Mouse (Mus musculus) lung, embryonic 16.5 days (tissue): ENCODE measurements around the gene Camkk2. TPM values are rescaled to one million over a fixed set of nuclear protein-coding genes. Genes with fewer than 3 reads are reported as not detected.
A peak's percentile ranks its signal among the peaks of the same experiment; 100 is the strongest.

Experiments used
- ATAC-seq: fragments of 200-750 bp; cut with Nextera tagmentation; 2 replicates; pipeline ENCODE4 v1.8.0; 2017; ENCODE audit warnings: low read depth, mild to moderate bottlenecking, moderate library complexity
- H3K27ac ChIP-seq: fragments of 300-500 bp; sonication (generic); 2 replicates; pipeline ENCODE4 v1.5.1; 2014; ENCODE audit warnings: mild to moderate bottlenecking, control low read depth, low read length
- H3K27me3 ChIP-seq: fragments of 300-500 bp; sonication (generic); 2 replicates; pipeline ENCODE4 v1.6.1; 2014; ENCODE audit warnings: low read depth, low read length, mixed read lengths; ENCODE audit not compliant: control insufficient read depth, insufficient read depth
- H3K36me3 ChIP-seq: fragments of 300-500 bp; sonication (generic); 2 replicates; pipeline ENCODE4 v1.6.1; 2014; ENCODE audit warnings: low read length; ENCODE audit not compliant: control insufficient read depth, insufficient read depth
- H3K4me1 ChIP-seq: fragments of 300-500 bp; sonication (generic); replicated peaks from 2 replicates; pipeline ENCODE4 v1.6.1; 2014; ENCODE audit warnings: low read length, mixed read lengths; ENCODE audit not compliant: control insufficient read depth, insufficient read depth
- H3K4me2 ChIP-seq: fragments of 300-500 bp; sonication (generic); 2 replicates; pipeline ENCODE4 v1.6.1; 2014; ENCODE audit warnings: low read depth, low read length, control low read depth
- H3K4me3 ChIP-seq: fragments of 300-500 bp; sonication (generic); 2 replicates; pipeline ENCODE4 v1.5.1; 2014; ENCODE audit warnings: mild to moderate bottlenecking, low read length, control low read depth
- H3K9ac ChIP-seq: fragments of 300-500 bp; sonication (generic); 2 replicates; pipeline ENCODE4 v1.6.1; 2014; ENCODE audit warnings: low read length, control low read depth
- H3K9me3 ChIP-seq: fragments of 300-500 bp; sonication (generic); 2 replicates; pipeline ENCODE4 v1.6.1; 2016; ENCODE audit warnings: low read length; ENCODE audit not compliant: control insufficient read depth
- WGBS: fragments of 180-500 bp; shearing (Covaris S2); extraction: QIAGEN DNeasy Blood & Tissue Kit; methylation state at CpG from one replicate; pipeline ENCODE4 v1.1.7; 2014; 5-methylcytosine and 5-hydroxymethylcytosine counted together
- polyA plus RNA-seq: library from polyadenylated mRNA; unstranded; fragments of >200 nt; fragmentation: Nextera tagmentation; extraction: Ambion mirVana; gene quantifications from 2 replicates; pipeline ENCODE4 v1.2.1, GENCODE M21; 2015

Camkk2 gene
- polyA plus RNA-seq, 1 experiment from 2014 or later = 33.1 TPM

GRCm38 (mm10) chr5:122731991-122732673 is 47.1 kb downstream of the Camkk2 start:
- Histone ChIP-seq H3K36me3 (peaks cover 2% of the 10 kb centered on the region; the same call in 1 of the 2 replicates), H3K4me1 (peaks cover 15% of the 10 kb centered on the region), H3K9me3 (no peaks in the 10 kb centered on the region), H3K27ac (peak overlapping the region; percentile 79), H3K27me3 (no peaks in the 10 kb centered on the region), H3K4me2 (peak overlapping the region; percentile 37), H3K9ac (peak overlapping the region; percentile 41), H3K4me3 (no peak overlapping the region)
- ATAC-seq = peak; percentile 85
- WGBS = 9% methylated on average over 15 of the region's 15 CpGs

- H3K4me1 ChIP-seq = peaks cover 15% of the 10 kb centered on the region
- H3K4me2 ChIP-seq = peak overlapping the region; percentile 37; the same call in 1 of the 2 replicates
- peak overlapping the region; percentile 79 for H3K27ac ChIP-seq
- no peak for ATAC-seq
- H3K27me3 ChIP-seq = no peaks in the 10 kb centered on the region
- 69% methylated on average over 8 of the region's 8 CpGs for WGBS
- H3K9ac ChIP-seq = no peak overlapping the region
- no peak overlapping the region for H3K4me3 ChIP-seq
- H3K9me3 ChIP-seq = no peaks in the 10 kb centered on the region
- H3K36me3 ChIP-seq = peaks cover 2% of the 10 kb centered on the region; the same call in 1 of the 2 replicates
These were observed 47.9 kb downstream of the Camkk2 start for GRCm38 (mm10) chr5:122731321-122731720.

DNA sequence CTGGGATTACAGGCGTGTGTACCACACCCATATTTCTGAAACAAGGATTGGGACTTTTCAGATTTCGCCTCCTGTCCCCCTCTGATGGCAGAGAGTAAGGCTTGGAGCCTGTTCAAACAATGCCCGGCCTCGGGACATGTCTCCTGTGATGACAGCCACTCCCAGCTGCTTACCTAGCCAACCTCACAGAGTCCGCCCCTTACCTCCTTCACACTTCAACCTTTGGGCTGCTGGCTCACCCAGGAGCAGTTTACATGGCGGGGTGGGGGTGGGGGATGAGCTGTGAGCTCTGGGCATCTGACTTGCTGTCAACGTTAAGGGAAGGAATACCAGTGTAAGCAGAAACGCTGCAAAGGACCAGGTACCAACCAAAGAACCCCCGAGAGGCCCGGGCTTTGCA is 48.4 kb downstream of the Camkk2 start:
- Histone ChIP-seq H3K9ac (no peak overlapping the region), H3K36me3 (peaks cover 2% of the 10 kb centered on the region; the same call in 1 of the 2 replicates), H3K9me3 (no peaks in the 10 kb centered on the region), H3K4me3 (no peak overlapping the region), H3K4me2 (no peak overlapping the region), H3K27me3 (no peaks in the 10 kb centered on the region), H3K27ac (no peak overlapping the region), H3K4me1 (peaks cover 15% of the 10 kb centered on the region)
- WGBS = 70% methylated on average over 10 of the region's 10 CpGs
- ATAC-seq = no peak

- ATAC-seq = no peak
- no peak overlapping the region for H3K9ac ChIP-seq
- 87% methylated on average over 7 of the region's 7 CpGs for WGBS
- no peak overlapping the region for H3K4me3 ChIP-seq
- peaks cover 2% of the 10 kb centered on the region; the same call in 1 of the 2 replicates for H3K36me3 ChIP-seq
- H3K4me1 ChIP-seq = peaks cover 7% of the 10 kb centered on the region
- no peaks in the 10 kb centered on the region for H3K27me3 ChIP-seq
- H3K9me3 ChIP-seq = no peaks in the 10 kb centered on the region
- no peak overlapping the region for H3K4me2 ChIP-seq
- no peak overlapping the region for H3K27ac ChIP-seq
These were observed 52.1 kb downstream of the Camkk2 start for GRCm38 (mm10) chr5:122727096-122727495.

GRCm38 (mm10) chr5:122726595-122726994 is 52.6 kb downstream of the Camkk2 start:
- H3K27ac ChIP-seq = no peak overlapping the region
- no peak overlapping the region for H3K4me3 ChIP-seq
- peak; percentile 11; the same call in 1 of the 2 replicates for ATAC-seq
- WGBS = 51% methylated on average over 5 of the region's 5 CpGs
- H3K4me1 ChIP-seq = peaks cover 2% of the 10 kb centered on the region
- peaks cover 2% of the 10 kb centered on the region; the same call in 1 of the 2 replicates for H3K36me3 ChIP-seq
- H3K4me2 ChIP-seq = no peak overlapping the region
- H3K9ac ChIP-seq = no peak overlapping the region
- no peaks in the 10 kb centered on the region for H3K9me3 ChIP-seq
- H3K27me3 ChIP-seq = no peaks in the 10 kb centered on the region

DNA sequence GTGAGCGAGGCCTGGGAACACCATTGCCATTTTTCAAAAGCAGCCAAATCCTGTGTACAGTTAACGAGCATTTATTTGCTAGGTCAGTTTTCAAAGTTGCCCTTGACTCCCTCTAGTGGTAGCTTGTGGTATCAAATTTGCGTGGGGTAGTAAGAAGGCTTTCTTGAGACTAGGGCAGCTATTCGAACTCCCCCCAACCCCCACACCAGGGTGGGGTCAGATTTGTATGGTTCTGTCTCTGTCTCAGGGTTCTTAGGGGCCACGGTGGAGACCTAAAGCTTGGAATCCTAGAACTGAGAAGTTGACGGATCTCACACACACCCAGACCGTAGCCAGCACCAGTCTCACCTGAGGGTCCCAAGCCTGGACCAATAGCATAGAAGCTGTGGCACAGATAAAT is 53.1 kb downstream of the Camkk2 start:
- WGBS = 16% methylated on average over 7 of the region's 7 CpGs
- peak; percentile 43 for ATAC-seq
- Histone ChIP-seq H3K4me1 (no peaks in the 10 kb centered on the region), H3K9ac (no peak overlapping the region), H3K9me3 (no peaks in the 10 kb centered on the region), H3K4me2 (no peak overlapping the region), H3K4me3 (no peak overlapping the region), H3K27ac (no peak overlapping the region), H3K36me3 (peaks cover 2% of the 10 kb centered on the region; the same call in 1 of the 2 replicates), H3K27me3 (no peaks in the 10 kb centered on the region)

DNA sequence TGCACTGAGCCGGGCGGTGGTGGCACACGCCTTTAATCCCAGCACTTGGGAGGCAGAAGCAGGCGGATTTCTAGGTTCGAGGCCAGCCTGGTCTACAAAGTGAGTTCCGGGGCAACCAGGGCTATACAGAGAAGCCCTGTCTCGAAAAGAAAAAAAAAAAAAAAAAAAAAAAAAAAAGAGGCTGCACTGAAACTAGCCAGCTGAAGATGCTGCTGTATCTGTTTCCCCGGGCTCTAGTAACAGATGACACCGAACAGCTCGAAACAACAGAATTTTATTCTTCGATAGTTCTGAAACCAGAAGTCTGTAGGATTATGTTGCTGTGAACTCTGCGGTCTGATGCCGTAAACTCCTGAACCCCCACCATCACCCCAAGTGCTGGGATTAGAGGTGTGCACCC is 53.8 kb downstream of the Camkk2 start:
- no peaks in the 10 kb centered on the region for H3K4me1 ChIP-seq
- ATAC-seq = no peak
- no peak overlapping the region for H3K4me2 ChIP-seq
- no peak overlapping the region for H3K27ac ChIP-seq
- no peak overlapping the region for H3K4me3 ChIP-seq
- no peak overlapping the region for H3K9ac ChIP-seq
- H3K9me3 ChIP-seq = no peaks in the 10 kb centered on the region
- H3K36me3 ChIP-seq = peaks cover 2% of the 10 kb centered on the region; the same call in 1 of the 2 replicates
- H3K27me3 ChIP-seq = no peaks in the 10 kb centered on the region
- WGBS = 89% methylated on average over 13 of the region's 13 CpGs

- no peaks in the 10 kb centered on the region; the same call in 1 of the 2 replicates for H3K4me1 ChIP-seq
- no peak overlapping the region for H3K9ac ChIP-seq
- H3K27me3 ChIP-seq = no peaks in the 10 kb centered on the region
- H3K36me3 ChIP-seq = no peaks in the 10 kb centered on the region
- no peak overlapping the region for H3K4me2 ChIP-seq
- H3K4me3 ChIP-seq = no peak overlapping the region
- no peak overlapping the region for H3K27ac ChIP-seq
- no peaks in the 10 kb centered on the region for H3K9me3 ChIP-seq
- no peak for ATAC-seq
- 88% methylated on average over 8 of the region's 8 CpGs for WGBS
These were observed 60.0 kb downstream of the Camkk2 start for GRCm38 (mm10) chr5:122719168-122719567.

GRCm38 (mm10) chr5:122718400-122718799 is 60.8 kb downstream of the Camkk2 start:
- H3K27ac ChIP-seq = no peak overlapping the region
- H3K4me2 ChIP-seq = no peak overlapping the region
- H3K4me3 ChIP-seq = no peak overlapping the region
- ATAC-seq = peak; percentile 67
- no peaks in the 10 kb centered on the region for H3K9me3 ChIP-seq
- no peaks in the 10 kb centered on the region for H3K36me3 ChIP-seq
- no peaks in the 10 kb centered on the region for H3K27me3 ChIP-seq
- no peak overlapping the region for H3K9ac ChIP-seq
- 14% methylated on average over 7 of the region's 7 CpGs for WGBS
- no peaks in the 10 kb centered on the region; the same call in 1 of the 2 replicates for H3K4me1 ChIP-seq
